Mouse (Mus musculus) layer of hippocampus, postnatal 36 days (tissue): ENCODE results near the gene Dock2. TPM values are rescaled to one million over a fixed set of nuclear protein-coding genes. Genes with fewer than 3 reads are reported as not detected.
"Not testable (repeated sequence)": the region's sequence is repeated elsewhere in the genome, so short reads cannot be mapped to it uniquely, and the experiment has no call there.

Experiments
- DNase-seq, 2 experiments: peaks; one replicate each; pipeline ENCODE4 v3.0.0; 2022
- total RNA-seq, 2 experiments: library from RNA; stranded (reverse); gene quantifications; 2 replicates each; pipeline ENCODE4 v1.2.3; 2021

Gene Dock2
- 1 to 10 TPM; 2.2 to 3.0 TPM for total RNA-seq

- no peak for DNase-seq
Measured at GRCm38 (mm10) chr11:34783587-34784043, at the start of gene Dock2. TSS of gene Dock2 (minus strand) at chr11:34783892.

DNA sequence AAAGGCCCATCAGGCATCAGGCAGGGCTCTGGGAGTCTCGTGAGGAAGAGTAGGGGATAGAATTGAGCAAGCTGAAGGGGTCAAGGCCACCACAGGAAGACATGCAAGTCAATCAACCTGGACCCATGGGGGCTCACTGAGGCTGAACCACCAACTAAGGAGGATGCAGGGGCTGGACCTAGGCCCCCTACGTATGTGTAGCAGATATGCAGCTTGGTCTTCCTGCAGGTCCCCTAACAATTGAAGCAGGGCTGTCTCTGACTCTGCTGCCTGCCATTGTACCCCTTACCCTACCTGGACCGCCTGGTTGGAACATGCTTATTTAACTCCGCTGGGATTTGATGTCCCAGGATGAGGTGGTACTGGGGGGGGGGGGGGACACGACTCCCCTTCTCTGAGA is 49.0 kb upstream of the Dock2 start:
- no peak for DNase-seq

- no peak for DNase-seq
Measured at GRCm38 (mm10) chr11:34827803-34828202, 44.1 kb upstream of the Dock2 start.

DNA sequence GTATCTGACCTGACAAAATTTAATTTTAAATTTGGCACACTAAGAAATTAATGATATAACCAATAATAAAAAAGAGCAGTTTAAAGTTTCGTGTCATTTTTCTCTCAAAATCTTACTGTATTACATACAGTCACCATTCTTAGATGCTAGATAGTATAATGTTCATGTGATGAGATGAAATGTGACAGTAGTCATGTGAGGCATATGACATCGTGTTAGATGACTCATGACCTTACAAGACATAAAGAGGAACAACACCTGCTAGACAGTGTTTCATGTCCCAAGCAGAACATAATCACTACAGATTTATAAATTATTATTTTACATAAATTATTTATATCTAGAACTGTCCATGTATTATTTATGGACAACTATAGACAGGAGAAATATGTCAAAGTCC is 43.2 kb upstream of the Dock2 start:
- DNase-seq = no peak

GRCm38 (mm10) chr11:34824791-34825190 is 41.1 kb upstream of the Dock2 start:
- no peak for DNase-seq

DNA sequence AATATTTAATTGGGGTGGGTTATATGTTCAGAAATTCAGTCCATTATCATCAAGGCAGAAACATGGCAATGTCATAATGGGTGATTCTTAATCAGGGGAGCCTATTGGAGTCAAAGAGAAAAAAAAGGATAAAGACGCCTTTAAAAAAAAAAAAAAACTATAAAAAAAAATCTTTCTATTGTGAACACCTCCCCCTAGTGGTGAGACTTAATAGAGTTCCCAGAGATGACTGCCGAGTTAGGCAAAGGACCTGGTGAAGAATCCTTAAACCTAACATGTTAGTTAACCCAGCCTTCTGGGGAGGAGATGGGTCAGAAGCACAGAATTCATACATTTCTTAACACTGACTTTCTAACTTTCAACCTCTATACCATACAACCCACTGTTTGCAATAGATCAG is 31.1 kb upstream of the Dock2 start:
- DNase-seq = no peak

- DNase-seq = no peak
Measured at GRCm38 (mm10) chr11:34814319-34814718, 30.6 kb upstream of the Dock2 start.

DNA sequence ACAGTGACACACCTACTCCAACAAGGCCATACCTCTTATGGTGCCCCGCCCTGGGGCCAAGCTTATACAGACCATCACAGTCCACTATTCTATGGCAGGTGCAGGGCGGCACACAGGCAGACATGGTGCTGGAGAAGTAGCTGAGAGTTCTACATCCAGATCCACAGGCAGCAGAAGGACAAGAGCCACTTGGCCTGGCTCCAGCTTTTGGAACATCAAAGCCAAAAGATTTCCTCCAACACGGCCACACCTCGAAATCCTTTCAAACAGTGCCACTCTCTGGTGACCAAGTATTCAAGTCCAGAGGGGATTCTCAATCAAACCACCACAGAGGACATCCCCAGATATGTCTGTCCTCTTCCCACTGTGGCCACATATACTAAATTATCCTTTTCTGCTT is 21.3 kb upstream of the Dock2 start:
- not testable (repeated sequence) for DNase-seq

DNA sequence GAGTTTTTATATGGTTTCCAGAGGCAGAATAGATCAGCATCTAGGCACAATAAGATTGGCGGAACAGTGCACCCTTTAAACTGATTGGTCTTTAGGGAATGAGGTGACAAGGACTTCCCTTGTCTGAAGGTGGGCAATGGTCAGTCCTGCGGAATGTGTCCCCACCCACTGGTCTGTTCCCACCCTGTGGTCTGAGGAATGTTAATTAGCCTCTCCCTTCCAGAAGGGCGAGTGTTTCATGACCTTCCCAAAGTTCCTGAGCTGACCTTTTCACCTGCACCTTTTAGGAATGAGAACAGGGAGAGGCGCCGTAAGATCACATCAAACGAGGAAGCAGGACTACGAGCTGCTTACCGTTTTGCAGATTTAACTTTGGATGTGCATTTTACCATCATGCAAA is 14.4 kb upstream of the Dock2 start:
- not testable (repeated sequence) for DNase-seq

DNA sequence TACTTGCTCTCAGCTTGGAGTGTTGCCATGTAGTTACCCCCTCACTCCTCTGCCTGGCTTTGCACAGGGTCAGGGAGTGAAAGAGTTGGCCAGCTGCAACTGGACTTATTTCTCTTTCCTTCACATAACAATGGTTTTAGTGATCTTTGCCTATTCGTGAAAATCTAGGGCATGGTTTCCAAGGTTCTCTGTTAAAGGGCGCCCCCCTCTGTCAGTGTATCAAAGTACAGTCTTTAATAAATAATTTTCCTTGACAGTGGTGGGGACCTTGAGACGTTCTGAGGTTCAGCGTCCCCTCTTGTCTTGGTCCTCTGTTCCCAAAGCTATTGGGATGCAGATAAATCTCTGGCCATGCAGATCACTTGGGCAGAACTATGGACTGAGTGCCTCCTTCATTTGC is 12.4 kb upstream of the Dock2 start:
- DNase-seq = peak in 1 of 2 experiments; percentile 26

GRCm38 (mm10) chr11:34791872-34792271 is 8.2 kb upstream of the Dock2 start:
- no peak for DNase-seq

GRCm38 (mm10) chr11:34784864-34785263 is 1.2 kb upstream of the Dock2 start:
- no peak for DNase-seq

- no peak for DNase-seq
Measured at GRCm38 (mm10) chr11:34782516-34783430, 919 bp downstream of the Dock2 start.

GRCm38 (mm10) chr11:34780786-34781185 is 2.9 kb downstream of the Dock2 start:
- DNase-seq = no peak

- no peak for DNase-seq
Measured at GRCm38 (mm10) chr11:34779966-34780365, 3.7 kb downstream of the Dock2 start.

GRCm38 (mm10) chr11:34778351-34778750 is 5.3 kb downstream of the Dock2 start:
- no peak for DNase-seq

GRCm38 (mm10) chr11:34777529-34777928 is 6.2 kb downstream of the Dock2 start:
- DNase-seq = no peak

- no peak for DNase-seq
Measured at GRCm38 (mm10) chr11:34776054-34776453, 7.6 kb downstream of the Dock2 start.

DNA sequence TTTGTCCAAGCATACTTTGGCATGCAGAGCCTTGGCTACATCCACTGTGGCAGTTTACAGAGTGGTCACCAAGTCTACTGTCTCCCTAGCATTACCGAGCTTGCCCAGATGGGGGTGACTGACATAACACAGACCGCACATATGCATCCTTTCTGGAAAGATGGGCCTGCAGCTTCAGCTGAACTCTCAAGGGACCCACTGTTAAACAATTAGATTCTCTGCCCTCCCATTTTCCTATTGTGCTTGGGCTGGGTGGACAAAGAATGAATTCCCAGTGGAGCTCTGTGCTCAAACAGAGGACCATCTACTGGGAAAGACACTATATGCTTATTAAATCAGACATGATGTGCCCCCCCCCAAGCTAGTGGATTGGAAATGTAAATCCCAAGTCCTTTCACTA is 9.1 kb downstream of the Dock2 start:
- no peak for DNase-seq

GRCm38 (mm10) chr11:34773304-34773895 is 10.3 kb downstream of the Dock2 start:
- no peak for DNase-seq

DNA sequence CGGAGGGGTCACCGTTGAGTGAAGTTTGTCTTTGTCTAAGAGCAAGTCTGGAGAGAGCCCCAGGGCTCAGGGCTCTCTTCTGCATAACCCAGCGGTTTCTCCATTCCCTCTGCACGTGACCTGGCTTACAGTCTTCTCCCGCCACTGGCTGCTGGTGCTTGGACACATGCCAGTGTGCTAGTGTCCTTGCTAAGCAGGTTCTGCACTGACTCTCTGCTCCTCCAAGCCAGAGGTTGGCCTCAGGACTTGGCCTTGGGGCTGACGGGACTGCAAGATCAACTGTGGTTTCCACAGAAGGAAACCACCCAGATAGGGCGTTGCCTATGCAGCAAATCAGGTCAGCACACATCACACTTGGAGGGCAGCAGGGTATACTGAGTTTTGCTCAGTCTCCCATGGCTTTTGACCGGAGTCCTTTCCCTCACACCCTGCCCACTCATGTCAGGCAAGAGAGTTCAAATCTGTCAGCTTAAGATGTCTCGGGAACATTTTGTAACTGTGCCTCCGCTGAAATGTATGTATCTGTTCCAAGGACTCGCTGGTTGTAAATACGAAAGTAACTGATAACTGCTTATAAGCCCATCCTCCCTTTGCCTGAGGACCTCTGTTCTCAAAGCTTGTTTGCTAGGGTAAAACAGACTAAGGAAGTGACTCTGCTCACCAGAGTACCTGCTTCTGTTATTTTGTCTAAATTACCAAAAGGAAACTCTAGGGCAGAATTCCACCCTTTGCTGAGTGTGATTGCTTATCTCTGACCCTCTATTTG is 12.3 kb downstream of the Dock2 start:
- no peak for DNase-seq

- DNase-seq = no peak
Measured at GRCm38 (mm10) chr11:34770666-34771065, 13.0 kb downstream of the Dock2 start.

- DNase-seq = no peak
Measured at GRCm38 (mm10) chr11:34769946-34770345, 13.7 kb downstream of the Dock2 start.
